Mouse (Mus musculus) heart, postnatal 14 days (tissue): ENCODE results near the gene Dctpp1. TPM values are rescaled to one million over a fixed set of nuclear protein-coding genes. Genes with fewer than 3 reads are reported as not detected.

Source experiments
- DNase-seq, 2 experiments: peaks; one replicate each; pipeline ENCODE4 v3.0.0; 2021 to 2022
- intact Hi-C: fragments of 180-260 bp; cut with DNase I; formaldehyde crosslinking; loops from one replicate; pipeline ENCODE4 v1.15.1; 2025
- total RNA-seq, 2 experiments: library from RNA; stranded (reverse); gene quantifications; 2 replicates each; pipeline ENCODE4 v1.2.3; 2021

Gene Dctpp1
- total RNA-seq, 2 experiments from 2014 or later = 38.4 to 46.7 TPM

DNA sequence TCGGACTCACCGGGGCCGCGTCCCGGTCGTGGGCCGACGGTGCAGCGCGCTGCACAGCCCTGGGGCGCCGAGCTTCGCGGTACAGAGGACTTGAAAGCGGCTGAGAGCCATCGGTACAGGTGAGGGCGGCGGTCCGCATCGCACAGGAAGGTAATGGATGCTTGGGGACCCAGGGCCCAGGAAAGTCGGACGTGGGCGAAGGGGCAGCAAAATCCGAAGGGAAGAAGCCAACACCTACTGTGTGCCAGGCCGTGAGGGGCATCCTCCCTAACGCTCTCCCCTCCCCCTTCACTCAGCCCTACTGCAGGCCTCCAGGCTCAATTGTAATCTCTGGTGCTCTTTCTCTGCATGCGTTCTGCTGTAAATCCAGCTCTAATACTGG, 27.1 kb downstream of the Dctpp1 start:
- intact Hi-C loops = no loop called here

DNA sequence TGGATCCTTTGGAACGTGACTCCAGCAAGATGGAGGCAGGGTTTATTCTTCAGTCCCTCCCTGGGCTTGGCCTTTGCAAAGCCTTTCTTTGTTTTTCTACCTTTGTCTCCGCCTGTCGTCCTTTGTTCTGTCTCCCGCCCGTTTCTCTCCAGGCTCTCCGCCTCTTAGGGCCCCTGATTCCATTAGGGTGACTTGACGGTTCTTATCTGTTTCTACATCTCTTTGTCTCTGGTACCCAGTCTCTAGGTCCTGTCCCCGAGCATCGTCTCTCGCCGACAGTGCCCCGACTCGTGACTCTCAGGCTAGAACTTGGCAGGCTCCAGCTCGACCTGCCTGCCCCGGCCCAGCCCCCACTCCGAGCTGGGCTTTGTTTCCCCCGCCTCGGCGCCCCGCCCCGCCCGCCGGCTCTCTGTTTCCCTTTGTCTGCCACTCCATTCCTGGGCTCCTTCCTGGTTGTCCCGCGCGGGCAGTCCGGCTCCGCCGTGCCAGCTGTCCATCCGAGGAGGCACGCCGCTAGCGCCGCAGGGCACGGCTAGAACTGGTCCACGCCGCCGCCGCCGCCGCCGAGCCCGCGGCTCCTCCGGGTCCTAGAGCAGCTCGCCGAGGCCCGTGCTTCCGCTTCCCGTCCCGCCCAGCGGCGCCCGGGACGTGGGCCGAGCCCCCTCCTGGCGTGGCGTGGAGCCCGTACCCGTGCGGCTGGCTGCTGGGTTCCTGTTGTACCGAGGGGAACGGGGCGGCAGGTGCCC, 27.7 kb downstream of the Dctpp1 start, which contains the start of the genes Zfp553 and Sept1:
TSS of gene Zfp553 (plus strand) at position 440 of the 746 bp plus-strand sequence.
TSS of gene Sept1 (minus strand) at position 509 of the 746 bp plus-strand sequence.
- peak; percentile 86 to 88 for DNase-seq
- intact Hi-C loops = no loop called here

More for the DNA sequence above, 27.1 kb downstream of the Dctpp1 start:
- DNase-seq = no peak

DNA sequence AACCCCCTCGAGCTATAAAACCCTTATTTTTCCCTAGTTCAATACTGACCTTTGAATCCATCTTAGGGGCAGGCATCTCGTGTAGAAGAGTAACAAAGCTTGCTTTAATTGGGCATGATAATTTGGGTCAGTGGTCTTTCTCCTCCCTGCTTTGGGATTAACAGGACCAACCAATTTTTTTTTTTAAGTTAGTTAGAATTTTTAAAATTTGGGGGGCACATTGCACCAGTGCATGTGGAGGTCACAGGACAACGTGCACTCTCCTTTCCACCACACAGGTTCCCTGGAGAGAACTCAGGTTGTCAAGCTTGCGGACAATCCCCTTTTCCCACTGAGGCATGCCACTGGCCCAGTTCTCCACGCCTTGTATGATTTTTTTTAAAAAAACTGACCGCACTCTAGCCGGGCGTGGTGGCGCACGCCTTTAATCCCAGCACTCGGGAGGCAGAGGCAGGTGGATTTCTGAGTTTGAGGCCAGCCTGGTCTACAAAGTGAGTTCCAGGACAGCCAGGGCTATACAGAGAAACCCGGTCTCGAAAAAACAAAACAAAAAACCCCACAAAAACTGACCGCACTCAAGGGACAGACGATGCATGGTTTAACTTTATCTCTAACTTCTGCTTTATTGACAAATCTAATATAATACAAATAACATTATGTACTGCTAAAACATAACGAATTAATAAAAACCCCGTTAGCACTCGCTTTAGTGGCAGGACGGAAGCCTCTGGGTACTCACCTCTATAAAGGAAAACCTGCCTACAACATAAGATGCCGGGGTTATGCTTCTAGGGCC, 28.5 kb downstream of the Dctpp1 start:
- intact Hi-C loops = no loop called here
- DNase-seq = no peak

DNA sequence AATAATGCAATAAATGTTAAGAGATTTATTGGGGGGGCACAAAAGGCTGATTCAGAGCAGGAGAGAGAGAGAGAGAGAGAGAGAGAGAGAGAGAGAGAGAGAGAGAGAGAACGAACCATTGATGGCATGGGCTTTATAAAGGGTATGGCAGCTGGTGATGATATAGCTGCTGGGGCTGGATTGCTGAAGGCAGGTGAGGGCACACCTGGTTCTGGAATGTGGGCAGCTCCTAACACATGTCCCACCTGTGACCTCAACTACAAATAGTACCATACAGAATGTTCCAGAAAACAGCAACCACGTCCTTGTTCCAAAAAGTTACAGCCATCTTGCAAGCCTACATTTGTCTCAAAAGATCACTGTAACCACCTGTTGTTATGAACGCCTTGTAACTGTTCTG, 29.1 kb downstream of the Dctpp1 start:
- no peak for DNase-seq
- intact Hi-C loops = no loop called here

DNA sequence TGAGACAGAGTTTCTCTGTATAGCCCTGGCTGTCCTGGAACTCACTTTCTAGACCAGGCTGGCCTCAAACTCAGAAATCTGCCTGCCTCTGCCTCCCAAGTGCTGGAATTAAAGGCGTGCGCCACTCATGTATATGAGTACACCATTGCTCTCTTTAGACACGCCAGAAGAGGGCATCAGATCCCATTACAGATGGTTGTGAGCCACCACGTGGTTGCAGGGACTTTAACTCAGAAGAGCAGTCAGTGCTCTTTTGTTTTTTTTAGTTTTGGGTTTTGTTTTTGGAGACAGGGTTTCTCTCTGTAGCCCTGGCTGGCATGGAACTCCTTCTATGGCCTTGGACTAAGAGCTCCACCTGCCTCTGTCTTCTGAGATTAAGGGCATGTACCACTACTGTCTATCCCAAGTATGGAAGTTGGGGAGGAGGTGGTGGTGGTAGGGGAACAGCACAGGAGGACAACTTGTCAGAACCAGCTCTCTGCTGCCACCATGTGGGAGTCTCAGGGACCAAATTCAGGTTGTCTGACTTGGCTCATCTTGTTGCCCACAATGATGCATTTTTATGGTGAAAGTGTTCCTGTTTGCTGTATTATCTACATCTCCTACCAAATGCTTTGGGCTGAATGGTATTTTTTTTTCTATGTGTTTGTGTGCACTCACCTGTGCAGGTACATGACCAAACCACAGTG, 31.8 kb downstream of the Dctpp1 start:
- peak; percentile 85 to 89 for DNase-seq
- intact Hi-C loops = loop anchor here (2.0 kb wide), 1 partner anchor 14 kb away; no protein-coding TSS in a partner anchor

DNA sequence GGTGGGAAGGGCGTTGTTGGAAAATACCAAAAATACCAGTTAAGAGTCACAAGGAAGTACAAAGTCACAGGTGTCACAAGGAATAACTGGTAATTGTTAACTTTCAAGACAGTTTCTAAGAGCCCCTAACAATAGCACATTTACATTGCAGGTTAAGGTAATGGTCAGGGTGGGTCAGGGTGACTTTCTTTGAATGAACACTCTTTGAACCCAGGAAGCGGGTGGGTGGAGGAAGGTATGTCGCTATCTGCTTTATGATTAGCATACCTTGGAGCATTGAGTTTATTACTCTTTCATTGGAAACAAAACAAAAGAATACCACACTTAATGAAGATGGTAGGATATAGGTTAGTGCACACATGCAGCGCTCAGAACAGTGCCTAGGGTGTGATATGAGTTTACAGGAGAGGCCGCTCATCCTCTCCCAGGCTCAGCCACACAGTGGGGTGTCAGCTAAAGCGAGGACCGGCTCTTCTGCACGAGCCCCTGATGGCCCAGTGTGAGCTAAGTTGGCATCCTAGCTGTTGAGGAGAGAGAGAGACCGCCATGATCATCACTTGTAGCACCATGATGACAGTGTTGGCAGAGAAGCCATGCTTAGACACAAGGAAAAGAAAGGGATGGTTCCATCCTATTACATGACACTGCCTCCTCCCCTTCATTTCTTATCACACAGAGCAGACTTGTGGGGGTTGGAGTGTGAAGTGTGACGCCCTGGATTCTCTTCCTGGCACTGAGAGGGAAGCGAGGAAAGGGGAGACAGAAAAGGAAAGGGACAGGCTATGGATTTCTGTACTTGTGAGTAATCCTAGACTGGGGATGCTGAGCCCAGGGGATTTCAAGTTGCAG, 35.1 kb downstream of the Dctpp1 start:
- intact Hi-C loops = no loop called here
- DNase-seq = no peak

DNA sequence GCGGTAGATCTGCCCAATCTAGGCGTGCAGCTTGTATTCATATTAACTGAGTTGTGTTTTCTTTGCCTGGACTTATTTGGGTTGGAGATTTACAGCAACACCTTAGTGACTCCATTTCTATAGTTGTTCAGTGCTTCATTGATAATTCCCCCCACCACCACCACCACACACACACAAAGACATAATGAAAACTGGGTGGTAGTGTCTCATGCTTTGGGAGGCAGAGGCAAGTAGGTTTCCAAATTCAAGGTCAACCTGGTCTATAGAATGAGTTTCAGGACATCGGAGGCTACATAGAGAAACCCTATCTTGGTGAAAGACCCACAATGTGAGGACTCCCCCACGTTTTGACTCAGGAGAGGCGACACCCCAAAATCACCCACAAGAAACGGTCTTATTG, 35.9 kb downstream of the Dctpp1 start:
- intact Hi-C loops = no loop called here
- no peak for DNase-seq

DNA sequence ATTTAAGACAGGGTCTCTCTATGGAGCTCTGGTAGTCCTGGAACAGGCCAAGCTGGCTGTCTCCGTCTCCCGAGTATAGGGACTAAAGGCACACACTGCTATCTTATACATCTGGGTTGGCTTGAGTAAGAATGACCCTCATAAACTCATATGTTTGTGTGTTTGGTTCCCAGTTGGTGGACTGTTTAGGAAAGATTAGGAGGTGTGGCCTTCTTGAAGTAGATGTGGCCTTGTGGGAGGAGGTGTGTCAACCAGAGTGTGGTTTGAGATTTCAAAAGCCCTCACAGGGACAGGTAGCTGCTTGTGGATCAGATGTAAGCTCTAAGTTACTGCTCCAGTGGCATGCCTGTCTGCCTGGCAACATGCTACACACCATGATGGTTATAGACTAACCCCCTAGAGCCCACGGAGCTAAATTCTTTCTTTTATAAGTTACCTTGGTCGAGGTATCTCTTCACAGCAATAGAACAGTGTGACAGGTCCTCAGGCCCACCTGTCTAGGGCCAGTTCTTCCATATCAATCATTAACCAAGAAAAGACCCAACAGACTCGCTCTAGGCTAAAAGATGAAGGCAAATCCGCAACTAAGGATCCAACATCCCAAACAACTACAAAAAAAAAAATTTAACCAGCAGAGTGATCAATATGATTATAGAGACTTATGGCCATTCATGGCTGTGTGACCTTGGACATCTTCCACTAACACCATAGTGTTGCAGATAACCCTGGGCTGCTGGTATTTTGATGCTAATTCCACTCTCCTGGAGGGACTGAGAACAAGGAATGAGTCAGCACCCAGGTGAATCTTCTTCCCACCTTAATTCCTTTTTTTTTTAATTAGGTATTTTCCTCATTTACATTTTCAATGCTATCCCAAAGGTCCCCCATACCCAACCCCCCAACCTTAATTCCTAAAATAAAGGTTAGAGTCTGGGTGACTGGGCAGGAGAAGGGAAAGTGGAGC, 36.7 kb downstream of the Dctpp1 start:
- intact Hi-C loops = no loop called here
- no peak for DNase-seq

DNA sequence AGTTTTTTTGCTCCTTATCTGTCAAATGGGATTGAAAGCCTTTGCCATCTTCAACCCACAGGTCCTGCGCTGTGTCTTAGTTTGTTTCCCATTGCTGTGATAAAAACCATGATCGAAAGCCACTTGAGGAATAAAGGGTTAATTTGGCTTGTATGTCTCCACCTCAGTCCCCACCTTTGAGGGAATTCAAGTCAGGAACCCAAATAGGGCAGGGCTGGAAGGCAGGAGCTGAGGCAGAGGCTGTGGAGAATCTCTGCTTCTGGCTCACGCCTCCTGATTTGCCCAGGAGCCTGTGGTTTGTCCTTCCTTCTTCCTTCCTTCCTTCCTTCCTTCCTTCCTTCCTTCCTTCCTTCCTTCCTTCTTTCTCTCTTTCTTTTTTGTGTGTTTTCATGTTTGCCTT, 37.4 kb downstream of the Dctpp1 start:
- intact Hi-C loops = no loop called here
- DNase-seq = no peak

DNA sequence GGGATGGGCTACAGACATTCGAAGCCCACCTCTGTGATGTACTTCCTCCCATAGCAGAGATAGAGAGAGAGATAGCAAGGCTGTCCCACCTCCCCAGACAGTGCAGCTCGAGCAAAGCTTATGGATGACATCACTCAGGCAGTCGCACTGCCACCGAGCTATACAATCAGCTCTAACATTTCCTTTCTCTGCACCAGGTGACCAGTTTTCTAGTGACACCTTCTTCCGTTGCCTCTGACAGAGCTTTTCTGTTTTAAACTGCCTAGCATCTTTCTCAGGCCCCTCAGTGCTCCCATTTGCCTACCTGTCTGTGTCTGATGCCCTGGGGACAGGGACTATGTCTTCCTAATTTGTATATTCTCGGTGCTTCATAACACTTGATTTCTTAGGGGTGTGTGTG, 40.1 kb downstream of the Dctpp1 start:
- intact Hi-C loops = no loop called here
- DNase-seq = no peak

DNA sequence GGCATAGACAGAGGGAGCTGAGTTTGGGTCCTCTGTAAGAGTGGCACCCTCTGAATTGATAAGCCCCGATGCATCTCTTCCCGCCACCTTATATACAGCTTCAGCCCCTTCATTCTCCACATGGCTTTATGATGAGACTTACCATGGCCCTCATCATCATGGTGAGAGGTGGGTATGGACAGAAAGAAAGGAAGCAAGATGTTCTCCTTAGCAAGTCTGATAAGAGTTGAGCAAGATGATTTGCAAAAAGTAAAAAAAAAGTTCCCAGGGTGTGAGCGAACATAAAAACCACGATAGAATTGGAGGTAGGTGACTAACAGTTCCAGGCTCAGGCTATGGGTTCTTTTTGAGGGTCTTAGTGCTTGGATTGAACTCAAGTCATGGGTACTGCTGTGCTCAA, 41.8 kb downstream of the Dctpp1 start:
- no peak for DNase-seq
- intact Hi-C loops = no loop called here

DNA sequence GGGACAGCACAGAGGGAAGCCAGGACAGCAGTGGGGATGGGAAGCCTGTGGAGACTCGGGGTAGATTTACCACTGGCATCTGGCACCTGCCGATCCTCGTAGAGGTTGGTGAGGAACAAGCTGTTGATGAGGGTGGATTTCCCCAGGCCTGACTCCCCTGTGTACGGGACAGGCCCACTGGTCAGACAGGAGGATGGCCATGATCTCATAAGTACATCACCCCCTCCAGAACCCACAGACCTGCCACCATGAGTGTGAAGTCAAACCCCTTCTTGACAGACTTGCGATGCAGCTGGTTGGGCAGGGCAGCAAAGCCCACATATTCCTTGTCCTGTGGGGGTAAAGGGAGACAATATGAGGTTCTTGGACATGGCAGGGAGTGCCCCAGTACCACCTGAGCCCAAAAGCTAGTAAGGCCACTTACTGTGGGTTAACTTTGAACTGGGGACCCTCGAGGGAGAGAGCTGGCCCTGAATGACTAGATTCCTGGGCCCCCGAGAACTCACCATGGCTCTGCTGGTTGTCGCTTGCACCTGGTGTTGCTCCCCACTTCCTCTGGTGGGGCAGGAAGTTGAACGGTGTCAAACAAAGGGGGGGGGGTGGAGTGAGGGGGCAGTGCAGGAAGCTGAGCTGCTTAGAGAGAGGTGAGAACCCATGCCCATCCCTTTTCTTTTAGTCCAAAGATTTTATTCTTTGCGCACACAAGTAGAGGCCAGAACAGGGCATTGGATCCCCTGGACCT, 42.4 kb downstream of the Dctpp1 start:
- DNase-seq = no peak
- intact Hi-C loops = no loop called here

DNA sequence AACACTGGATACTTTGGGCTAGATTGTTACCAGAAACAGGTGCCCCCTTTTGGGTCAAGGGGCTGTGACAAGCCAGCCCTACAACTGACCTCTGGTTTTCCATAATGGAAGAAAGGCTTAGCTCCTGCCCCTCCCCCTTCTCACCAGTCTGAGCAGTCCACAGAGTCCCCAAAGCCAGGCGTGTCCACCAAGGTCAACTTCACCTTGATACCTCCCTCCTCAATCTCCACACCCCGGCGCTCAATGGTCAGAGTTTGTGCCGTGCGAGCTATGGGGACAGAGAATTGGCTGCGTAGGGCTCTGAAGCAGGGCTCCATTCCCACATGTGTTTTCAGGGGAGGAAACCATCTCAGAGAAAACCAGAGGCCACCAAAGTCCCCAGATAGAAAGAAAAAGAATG, 43.0 kb downstream of the Dctpp1 start:
- DNase-seq = no peak
- intact Hi-C loops = no loop called here

DNA sequence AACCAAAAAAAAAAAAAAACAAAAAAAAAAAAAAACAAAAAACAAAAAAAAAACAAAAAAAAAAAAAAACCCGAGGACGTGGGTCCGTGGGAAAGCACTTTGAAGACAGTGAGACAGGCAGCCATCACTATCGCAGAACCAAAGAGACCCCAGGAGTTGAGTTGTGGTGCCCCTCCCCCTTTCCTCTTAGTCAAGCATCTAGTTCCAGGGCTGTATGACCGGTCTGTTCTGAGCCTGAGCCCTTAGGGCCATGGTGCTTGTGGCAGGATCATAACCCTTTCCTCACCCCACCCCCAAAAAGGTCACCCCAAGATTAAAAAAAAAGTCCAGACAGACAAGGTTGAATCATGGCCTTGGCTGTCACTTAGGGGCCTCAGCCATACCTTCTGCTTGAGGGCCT, 44.2 kb downstream of the Dctpp1 start:
- intact Hi-C loops = no loop called here
- no peak for DNase-seq

DNA sequence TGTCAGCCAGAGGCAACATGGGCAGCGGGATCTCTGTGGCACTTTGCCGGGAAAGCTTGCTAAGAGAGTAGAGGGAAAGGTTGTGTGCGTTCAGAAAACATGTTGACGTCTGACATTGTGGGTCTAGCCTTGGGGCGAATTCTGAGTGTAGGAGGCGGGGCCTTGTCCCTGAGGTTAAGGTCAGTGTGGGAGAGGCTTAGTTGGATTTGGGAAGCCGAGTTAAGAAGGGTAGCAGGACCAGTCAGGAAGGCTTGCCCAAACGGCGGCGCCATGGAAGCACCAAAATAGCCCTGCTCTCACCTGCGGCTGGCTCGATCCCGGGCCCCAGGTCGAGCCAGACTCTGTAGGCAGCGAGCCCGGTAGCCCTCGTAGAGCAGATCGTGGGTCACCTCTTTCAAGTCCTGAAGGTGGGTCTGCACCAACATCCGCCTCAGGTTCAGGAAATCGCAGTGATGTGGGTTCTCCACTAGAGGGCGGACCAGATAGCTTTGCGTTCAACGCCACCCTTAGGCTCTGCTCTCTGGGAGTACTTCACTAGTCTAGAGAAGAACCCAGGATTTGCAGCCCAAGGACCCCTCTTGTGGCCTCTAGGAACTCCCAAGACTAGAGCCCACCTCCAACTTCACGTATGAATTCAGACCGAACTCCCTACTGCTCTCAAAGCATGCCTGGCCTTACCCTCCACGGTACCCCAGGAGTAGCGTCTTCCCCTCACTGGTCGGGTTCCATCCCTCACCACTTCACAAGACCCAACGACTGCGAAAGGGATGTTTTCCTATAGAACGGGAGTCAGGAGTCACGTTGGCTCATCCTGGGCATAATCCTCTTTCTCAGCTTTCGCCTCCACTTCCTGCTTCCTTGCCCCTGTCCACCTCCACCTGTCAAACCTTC, 45.3 kb downstream of the Dctpp1 start:
- DNase-seq = peak; percentile 57 to 74
- intact Hi-C loops = loop anchor here (2.0 kb wide), 1 partner anchor 14 kb away; no protein-coding TSS in a partner anchor

DNA sequence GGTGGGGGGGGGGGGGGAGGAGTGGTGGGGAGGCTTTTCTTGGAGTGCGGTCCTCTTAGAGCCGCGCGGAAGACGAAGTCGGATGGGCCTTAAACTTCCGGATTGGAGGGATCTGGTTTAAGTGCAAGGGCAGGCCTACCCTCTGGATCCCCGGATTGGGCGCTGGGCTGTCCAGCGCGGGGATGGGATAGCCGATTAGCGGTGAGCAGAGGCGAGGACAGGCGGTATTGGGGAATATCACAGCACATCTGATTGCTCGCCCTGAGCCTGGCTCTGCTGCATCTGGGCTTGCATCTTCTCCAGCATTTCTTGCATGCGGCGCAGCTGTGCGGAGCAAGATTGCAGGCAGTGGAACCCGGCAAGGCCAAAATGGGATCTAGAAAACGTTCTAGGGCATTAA, 46.0 kb downstream of the Dctpp1 start:
- peak in 1 of 2 experiments; percentile 35 for DNase-seq
- intact Hi-C loops = loop anchor here (2.0 kb wide), 1 partner anchor 14 kb away; no protein-coding TSS in a partner anchor

DNA sequence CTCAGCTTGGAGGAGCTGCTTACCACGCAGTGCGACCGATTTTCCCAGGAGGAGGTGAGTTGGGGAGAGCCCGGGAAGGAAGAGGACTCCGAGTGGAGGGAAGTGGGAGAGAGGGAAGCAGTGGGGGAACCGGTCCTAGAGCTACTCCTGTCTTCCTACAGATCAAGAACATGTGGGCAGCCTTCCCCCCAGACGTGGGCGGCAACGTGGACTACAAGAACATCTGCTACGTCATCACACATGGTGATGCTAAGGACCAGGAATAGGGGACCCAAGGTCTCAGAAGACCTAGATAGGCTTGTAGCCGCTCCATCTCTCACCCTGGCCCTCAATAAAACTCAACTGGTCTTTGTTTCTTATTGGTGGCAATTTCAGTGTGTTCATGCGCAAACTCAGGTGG, 46.6 kb downstream of the Dctpp1 start:
- intact Hi-C loops = loop anchor here (2.0 kb wide), 1 partner anchor 15 kb away; no protein-coding TSS in a partner anchor
- no peak for DNase-seq
